Mouse (Mus musculus): Measurements from ENCODE around the gene 2210011C24Rik.

2210011C24Rik gene

DNA sequence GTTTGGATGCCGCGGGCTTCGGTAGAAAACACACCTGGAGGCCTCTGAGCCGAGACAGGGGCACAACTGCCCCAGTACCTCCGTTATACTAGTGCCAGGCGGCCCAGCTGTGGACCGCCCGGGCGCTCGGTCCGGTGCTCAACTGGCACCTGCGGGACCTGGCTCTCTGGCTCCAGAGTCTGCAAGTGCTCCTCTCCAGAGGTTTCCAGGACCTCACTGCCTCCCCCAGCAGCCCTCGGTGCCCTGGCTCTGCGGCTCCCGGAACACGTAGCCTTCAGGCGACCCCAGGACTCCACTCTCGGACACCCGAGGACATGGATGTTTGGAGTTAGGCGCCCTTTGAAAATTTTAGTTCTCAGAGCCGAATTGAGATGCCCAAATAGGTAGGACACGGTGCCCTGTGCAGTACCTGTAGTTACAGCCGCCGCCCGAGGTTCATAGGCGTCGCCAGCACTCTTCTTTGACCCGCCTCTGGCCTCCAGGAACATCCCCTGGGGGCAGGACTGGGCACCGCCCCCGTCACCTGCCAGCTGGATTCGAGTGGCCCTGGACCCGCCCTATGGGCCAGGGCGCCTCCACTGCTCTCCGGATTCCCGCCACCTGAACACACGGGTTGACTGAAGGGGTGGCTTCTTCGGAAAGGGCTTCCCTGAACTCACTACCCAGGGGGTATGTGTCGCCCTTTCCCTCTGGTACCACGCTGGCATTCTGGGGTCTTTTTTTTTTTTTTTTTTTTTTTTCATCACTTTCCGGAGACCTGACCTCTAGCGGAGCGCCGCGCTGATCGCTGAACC lies at the start of gene 2210011C24Rik:
2210011C24Rik (minus strand) TSS at position 467 of the 794 bp plus-strand sequence.
- peak; percentile 69 for DNase-seq (ENCODE audit: low read depth, low spot score)

DNA sequence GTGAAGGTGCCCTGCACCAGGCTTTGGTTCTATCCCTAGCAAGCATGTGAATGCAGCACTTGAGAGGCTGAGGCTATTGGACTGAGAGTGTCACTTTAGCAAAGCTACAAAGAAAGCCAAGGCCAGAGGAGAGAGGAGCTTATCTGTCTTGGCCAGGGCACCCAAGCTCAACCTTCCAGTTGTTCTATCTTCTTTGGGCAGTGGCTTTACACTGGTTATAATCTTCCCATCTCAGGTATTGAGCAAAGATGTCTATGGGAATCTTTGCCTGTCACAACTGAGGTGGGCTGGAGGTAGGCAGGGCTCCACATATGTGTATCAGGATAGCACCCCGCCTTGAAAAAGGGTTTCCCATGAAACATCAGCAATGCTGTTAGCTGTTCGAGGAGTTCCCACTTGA lies 48.3 kb upstream of the 2210011C24Rik start:
- no peak for DNase-seq (ENCODE audit: low read depth, low spot score)

- DNase-seq (ENCODE audit: low read depth, low spot score), result no peak
These were observed 47.3 kb upstream of the 2210011C24Rik start for GRCm38 (mm10) chr8:84059226-84059625.

- DNase-seq (ENCODE audit: low read depth, low spot score), result no peak
These were observed 45.9 kb upstream of the 2210011C24Rik start for GRCm38 (mm10) chr8:84057827-84058226.

DNA sequence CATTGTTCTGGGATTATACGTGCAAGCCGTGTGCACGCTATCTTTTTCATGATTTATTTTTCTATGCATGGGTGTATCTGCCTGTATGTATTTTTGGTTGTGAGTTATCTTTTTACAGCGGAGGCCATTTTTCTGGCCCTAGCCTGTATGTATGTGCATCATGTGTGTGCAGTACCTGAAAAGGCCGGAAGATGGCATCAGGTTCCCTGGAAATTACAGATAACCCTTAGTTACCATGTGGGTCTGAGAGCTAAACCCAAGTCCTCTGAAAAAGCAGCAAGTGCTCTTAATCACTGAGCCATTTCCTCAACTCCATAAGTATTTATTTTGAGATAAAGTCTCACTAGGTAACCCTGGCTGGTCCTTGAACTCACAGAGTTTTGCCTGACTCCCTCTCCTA lies 41.3 kb upstream of the 2210011C24Rik start:
- DNase-seq (ENCODE audit: low read depth, low spot score), result no peak

- DNase-seq (ENCODE audit: low read depth, low spot score), result no peak
These were observed 40.8 kb upstream of the 2210011C24Rik start for GRCm38 (mm10) chr8:84052746-84053145.

DNA sequence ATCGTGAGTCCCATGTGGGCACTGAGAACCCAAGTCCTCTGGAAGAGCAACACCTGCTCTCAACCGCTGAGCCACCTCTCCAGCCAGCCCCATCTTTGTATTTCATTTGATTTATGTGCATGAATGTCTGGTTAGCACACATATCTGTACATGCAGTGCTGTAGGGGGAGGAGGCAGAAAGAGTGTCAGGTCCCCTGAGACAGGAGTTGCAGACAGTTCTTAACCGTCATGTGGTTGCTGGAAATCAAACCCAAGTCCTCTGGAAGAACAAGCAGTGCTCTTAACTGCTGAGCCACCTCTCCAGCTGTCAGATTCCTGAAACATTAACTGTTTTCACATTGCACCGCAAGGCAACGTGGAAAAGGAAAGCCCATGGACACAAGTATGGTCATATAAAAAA lies 36.2 kb upstream of the 2210011C24Rik start:
- DNase-seq (ENCODE audit: low read depth, low spot score), result no peak

DNA sequence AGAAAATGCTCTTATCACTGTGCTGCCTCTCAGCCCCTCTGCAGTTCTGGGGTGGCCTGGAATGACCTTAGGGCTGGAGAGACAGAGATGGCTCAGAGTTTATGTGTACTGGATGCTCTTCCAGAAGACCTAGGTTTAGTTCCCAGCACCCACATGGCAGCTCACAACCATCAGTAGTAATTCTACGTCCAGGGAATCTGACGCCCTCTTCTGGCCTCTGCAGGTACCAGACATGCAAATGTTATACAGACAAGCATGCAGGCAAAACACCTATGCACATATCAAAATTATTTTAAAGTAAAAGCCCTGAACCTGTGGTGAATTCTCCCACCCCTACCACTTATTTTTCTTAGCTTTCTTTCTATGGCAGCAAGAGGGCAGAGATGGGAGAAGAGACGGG lies 34.5 kb upstream of the 2210011C24Rik start:
- no peak for DNase-seq (ENCODE audit: low read depth, low spot score)

GRCm38 (mm10) chr8:84044900-84045299 lies 32.9 kb upstream of the 2210011C24Rik start, which contains the start of gene Rln3:
Rln3 (minus strand) TSS chr8:84045000.
- no peak for DNase-seq (ENCODE audit: low read depth, low spot score)

DNA sequence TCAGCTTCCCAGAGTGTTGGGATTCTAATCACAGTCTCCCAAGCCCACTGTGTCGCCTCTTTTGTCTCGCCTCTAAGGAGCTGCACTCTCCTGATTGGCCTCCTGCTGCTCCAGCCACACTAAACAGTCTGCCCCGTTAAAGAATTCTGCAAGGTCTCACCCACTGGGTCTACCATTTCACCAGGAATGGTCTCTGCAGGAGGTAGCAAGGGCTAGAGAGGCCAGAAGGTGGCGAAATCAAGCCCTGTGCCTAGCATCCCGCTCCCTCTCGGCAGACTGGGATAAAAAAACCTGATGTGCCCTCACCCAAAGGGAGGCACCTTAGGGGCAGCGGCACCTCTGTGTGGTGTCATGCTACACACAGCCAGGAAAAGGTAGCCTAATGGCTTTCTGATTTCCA lies 32.1 kb upstream of the 2210011C24Rik start:
- no peak for DNase-seq (ENCODE audit: low read depth, low spot score)

DNA sequence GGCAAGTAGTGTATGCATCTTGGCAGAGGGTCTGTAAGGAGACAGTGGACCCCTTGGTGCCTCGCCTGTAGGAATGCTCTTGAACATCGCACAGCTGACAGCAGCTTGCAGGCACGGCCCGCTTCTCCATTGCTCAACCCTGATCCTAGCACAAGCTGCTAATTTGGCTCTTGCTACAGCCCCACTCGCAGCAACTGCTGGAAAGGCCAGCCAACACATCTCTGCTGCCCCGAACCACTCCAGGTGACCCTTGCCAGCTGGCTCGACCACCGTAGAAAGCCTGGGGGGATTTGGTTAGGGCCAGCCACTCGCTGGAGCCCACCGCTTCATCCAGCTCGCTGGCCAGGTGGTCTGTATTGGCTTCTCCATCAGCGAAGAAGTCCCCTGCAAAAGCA lies 31.0 kb upstream of the 2210011C24Rik start:
- DNase-seq (ENCODE audit: low read depth, low spot score), result no peak

DNA sequence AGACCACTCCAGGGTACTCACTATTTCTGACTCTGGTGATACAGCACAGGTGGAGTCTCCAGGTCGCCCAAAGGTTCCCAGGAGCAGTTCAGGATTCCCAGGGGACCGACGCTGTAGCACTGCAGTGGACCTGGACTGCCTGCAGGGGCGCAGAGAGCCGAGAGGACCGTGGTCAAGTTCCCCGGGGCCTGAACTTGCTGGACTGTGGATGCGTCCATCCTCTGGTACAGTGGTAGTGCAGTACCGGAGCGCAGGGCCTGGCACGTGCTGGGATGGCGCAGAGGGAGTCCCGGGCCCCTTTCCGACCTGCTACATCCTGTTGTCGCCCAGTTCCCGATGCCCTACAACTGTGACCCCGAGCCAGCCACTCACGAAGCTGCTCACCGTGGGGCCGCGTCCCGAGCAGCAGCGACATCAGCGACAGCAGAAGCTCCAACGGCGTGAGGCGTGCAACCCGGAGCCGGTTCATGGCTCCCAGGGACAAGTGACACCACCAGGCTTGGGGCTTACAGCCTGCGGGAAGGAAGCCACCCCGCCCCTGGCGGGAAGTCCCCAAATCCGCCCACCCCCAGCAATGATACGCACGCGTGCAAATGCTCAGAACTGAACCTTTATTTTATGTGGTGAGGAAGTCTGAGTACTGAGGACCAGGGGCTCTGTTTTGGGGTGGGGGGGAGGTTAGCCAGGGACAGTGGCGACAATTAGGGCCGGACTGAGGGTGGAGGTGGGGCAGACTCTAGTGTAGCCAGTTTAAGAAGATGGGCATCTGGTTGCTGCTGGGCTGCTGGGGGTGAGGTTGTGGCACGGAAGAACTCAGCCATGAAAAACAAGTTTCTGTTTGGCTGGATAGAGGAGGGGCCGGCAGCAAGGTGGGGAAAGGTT lies 30.3 kb upstream of the 2210011C24Rik start, which contains the start of gene Il27ra:
Il27ra (minus strand) TSS at position 524 of the 882 bp plus-strand sequence.
- DNase-seq (ENCODE audit: low read depth, low spot score), result no peak

DNA sequence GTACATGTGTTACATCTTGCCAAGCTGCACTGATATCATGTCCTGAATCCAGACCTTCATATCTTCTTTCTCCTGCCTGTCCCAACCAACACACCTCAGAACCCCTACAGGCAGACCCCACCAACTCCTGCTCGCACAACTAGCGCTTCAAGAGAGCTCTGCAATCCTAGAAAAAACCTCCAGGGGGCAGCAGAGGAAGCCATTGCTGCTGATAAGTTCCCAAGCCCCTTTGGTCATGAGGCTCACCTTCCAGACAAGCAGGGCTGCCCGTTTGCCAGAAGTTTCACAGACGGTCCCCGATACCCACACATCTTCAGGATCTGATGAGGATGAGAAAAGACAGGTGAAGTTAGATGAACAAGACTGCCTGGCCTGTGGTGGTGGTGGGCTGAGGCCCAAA lies 27.1 kb upstream of the 2210011C24Rik start:
- DNase-seq (ENCODE audit: low read depth, low spot score), result peak; percentile 74

DNA sequence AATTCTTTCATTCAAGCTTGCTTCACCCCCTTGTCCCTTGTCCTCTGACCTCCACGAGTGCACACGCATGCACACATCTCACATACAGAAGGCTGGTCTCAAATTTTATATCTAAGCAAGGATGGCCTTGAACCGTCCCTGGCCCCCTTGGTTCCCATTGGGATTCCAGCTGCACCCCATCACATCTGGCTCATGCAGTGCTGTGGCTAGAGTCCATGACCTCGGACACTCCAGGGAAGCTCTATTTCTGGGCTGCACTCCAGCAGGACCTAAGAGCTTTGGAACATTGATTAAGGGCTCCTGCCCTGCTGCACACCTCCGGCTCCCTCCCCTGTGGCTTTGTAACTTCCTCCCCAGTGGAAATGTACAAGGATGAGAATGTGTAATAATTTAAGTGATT lies 26.0 kb upstream of the 2210011C24Rik start:
- no peak for DNase-seq (ENCODE audit: low read depth, low spot score)

GRCm38 (mm10) chr8:84032777-84033176 lies 20.8 kb upstream of the 2210011C24Rik start:
- no peak for DNase-seq (ENCODE audit: low read depth, low spot score)

DNA sequence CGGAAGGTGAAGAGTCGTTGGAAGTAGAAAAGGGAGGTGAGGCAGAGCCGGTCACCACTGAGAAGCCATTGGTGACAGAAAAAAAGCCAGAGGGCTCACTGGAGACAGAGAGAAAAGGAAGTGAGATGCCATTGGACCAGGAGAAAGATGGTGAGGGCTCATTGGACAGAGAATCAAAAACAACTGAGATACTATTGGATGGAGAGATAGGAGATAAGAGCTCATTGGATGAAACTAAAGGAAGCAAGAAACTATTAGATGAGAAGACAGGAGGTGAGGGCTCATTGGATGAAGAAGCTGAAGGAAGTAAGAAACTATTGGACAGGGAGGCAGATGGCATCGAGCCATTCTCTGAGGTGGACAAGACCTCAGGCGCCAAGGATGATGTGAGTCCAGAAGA lies 17.3 kb upstream of the 2210011C24Rik start:
- DNase-seq (ENCODE audit: low read depth, low spot score), result no peak

- peak; percentile 61 for DNase-seq (ENCODE audit: low read depth, low spot score)
These were observed 15.5 kb upstream of the 2210011C24Rik start for GRCm38 (mm10) chr8:84027449-84027848.

DNA sequence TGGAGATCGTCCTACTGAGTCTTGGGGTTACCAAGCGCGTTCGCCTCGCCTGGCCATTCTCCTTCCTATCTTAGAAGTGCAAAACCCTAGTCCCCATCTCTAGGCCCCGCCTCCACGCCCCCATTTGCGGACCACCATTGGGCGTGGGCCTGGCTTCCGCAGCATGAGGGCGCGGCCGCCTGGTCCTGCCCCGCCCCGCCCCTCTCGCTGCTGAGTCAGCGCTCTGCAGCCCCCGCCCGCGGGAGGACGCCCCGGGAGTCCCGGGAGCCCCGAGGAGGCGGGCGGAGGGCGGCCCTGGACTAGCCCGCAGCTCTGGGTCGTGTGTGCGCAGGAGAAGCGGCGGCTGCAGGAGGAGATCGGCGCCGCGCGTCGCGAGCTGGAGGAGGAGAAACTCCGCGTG lies 13.9 kb upstream of the 2210011C24Rik start:
- peak; percentile 59 for DNase-seq (ENCODE audit: low read depth, low spot score)

DNA sequence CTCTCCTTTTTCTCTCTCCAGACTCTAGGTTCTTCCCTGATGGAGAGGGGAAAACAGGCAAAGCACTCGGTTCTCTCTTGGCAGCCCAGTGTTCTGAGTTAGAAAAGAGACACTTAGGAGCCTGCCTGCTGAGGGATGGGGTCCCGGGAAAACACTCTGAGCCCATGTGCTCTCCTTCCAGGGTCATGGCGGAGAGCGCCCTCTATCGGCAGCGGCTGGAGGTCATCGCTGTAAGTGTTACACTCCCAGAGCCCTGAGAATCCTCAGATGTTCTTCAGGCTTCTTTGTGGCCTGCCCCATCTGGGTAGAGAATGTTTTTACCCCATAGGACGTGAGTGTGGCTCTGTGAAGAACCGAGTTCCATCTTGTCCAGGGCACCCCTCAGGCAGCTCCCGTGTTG lies 12.2 kb upstream of the 2210011C24Rik start:
- DNase-seq (ENCODE audit: low read depth, low spot score), result peak; percentile 70

- DNase-seq (ENCODE audit: low read depth, low spot score), result no peak
These were observed 11.7 kb upstream of the 2210011C24Rik start for GRCm38 (mm10) chr8:84023631-84024030.

DNA sequence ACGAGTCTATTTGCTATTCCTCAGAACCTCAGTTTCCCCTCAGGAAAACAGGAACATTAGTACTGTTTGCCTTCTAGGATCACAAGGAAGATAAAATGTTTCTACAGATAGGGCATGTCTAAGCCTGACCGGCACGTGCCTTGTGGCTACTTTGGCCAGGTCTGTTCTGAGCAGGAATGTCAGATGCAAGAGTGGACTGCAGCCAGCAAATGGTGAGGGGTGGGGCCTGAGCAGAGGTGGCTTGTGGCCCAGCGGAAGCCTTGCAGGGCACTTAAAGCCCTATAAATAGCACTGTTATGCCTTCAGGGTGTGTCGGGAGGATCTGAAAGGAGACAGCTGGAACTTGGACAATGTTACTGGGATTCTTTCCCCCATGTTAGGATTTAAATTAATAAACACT lies 11.1 kb upstream of the 2210011C24Rik start:
- no peak for DNase-seq (ENCODE audit: low read depth, low spot score)

GRCm38 (mm10) chr8:84021569-84021968 lies 9.6 kb upstream of the 2210011C24Rik start:
- DNase-seq (ENCODE audit: low read depth, low spot score), result no peak
